9 mouse cellular contexts compared by ENCODE assay signal in genomic region chr16:30736662-30737326, GRCm38 (mm10).
DNase-seq lines count a peak whose midpoint lies in the region; ATAC-seq lines count a peak whose summit lies in the region.
"Had no signal": no experiment of that assay in that cellular context is flagged by ENCODE, and none has a peak within 500 bp of the region (broad histone marks: within the 10 kb centered on the region; RNA-seq: fewer than 3 reads in every experiment).

No protein-coding gene starts in this region.

- WGBS in hindbrain, embryonic 10.5 days = 68% methylated on average over 17 of the region's 17 CpGs
- WGBS in hindbrain, embryonic 11.5 days = 64% methylated on average over 17 of the region's 17 CpGs
- WGBS in intestine, embryonic 15.5 days = 53% methylated on average over 17 of the region's 17 CpGs

- H3K9ac ChIP-seq in hindbrain, embryonic 11.5 days (ENCODE audit: low read depth, low read length) = no peak overlapping the region
- H3K9ac ChIP-seq in intestine, embryonic 15.5 days = no peak overlapping the region
- H3K9ac ChIP-seq: neural tube, embryonic 13.5 days had no signal

- no peaks in the 10 kb centered on the region for H3K36me3 ChIP-seq in hindbrain, embryonic 10.5 days
- no peaks in the 10 kb centered on the region for H3K36me3 ChIP-seq in hindbrain, embryonic 11.5 days (ENCODE audit: control insufficient read depth, insufficient read depth, low read length)
- no peaks in the 10 kb centered on the region for H3K36me3 ChIP-seq in intestine, embryonic 15.5 days
- H3K36me3 ChIP-seq: neural tube, embryonic 13.5 days had no signal

- peak overlapping the region; percentile 66 for H3K27ac ChIP-seq in hindbrain, embryonic 10.5 days
- H3K27ac ChIP-seq in hindbrain, embryonic 11.5 days (ENCODE audit: low read depth, low read length) = no peak overlapping the region
- H3K27ac ChIP-seq in intestine, embryonic 15.5 days = peak overlapping the region; percentile 66
- H3K27ac ChIP-seq: neural tube, embryonic 13.5 days had no signal

- DNase-seq in hindbrain, embryonic 10.5 days (ENCODE audit: low spot score) = peak; percentile 6
- no peak for DNase-seq in hindbrain, embryonic 11.5 days (ENCODE audit: low spot score)
- peak; percentile 33 for DNase-seq in 3134 (ENCODE audit: extremely low read depth, insufficient read length, low spot score)
- DNase-seq in gastrocnemius, postnatal 10 days = peak; percentile 23
- DNase-seq in cerebellum, postnatal 4 days (ENCODE audit: low spot score in 2 of 2) = no peak
- DNase-seq in cerebellum, postnatal 36 days = no peak
- no peak for DNase-seq in spleen, adult 12 weeks (ENCODE audit: low spot score)

- peaks cover 52% of the 10 kb centered on the region for H3K4me1 ChIP-seq in hindbrain, embryonic 10.5 days (replicated peaks)
- 0 out of 2 replicates have a peak, but pooled peaks cover 3% of the 10 kb centered on the region for H3K4me1 ChIP-seq in hindbrain, embryonic 11.5 days (replicated peaks; ENCODE audit: control insufficient read depth, insufficient read depth, low read length)
- H3K4me1 ChIP-seq in intestine, embryonic 15.5 days (replicated peaks) = peaks cover 17% of the 10 kb centered on the region

- H3K9me3 ChIP-seq in hindbrain, embryonic 10.5 days = no peaks in the 10 kb centered on the region
- H3K9me3 ChIP-seq in hindbrain, embryonic 11.5 days (ENCODE audit: control insufficient read depth, low read length) = no peaks in the 10 kb centered on the region
- no peaks in the 10 kb centered on the region for H3K9me3 ChIP-seq in intestine, embryonic 15.5 days
- H3K9me3 ChIP-seq: neural tube, embryonic 13.5 days had no signal

- H3K27me3 ChIP-seq in hindbrain, embryonic 10.5 days (ENCODE audit: insufficient read depth, poor library complexity, severe bottlenecking) = no peaks in the 10 kb centered on the region
- no peaks in the 10 kb centered on the region for H3K27me3 ChIP-seq in hindbrain, embryonic 11.5 days (ENCODE audit: control insufficient read depth, insufficient read depth, low read length)
- H3K27me3 ChIP-seq in intestine, embryonic 15.5 days (replicated peaks) = no peaks in the 10 kb centered on the region
- H3K27me3 ChIP-seq: neural tube, embryonic 13.5 days had no signal

- no peak for ATAC-seq in hindbrain, embryonic 11.5 days (ENCODE audit: low FRiP score)
- no peak for ATAC-seq in intestine, embryonic 15.5 days

- no peak overlapping the region for H3K4me2 ChIP-seq in hindbrain, embryonic 11.5 days (replicated peaks; ENCODE audit: low read depth, low read length)
- no peak overlapping the region for H3K4me2 ChIP-seq in intestine, embryonic 15.5 days (replicated peaks)
- H3K4me2 ChIP-seq: neural tube, embryonic 13.5 days had no signal

- no peak overlapping the region for H3K4me3 ChIP-seq in hindbrain, embryonic 10.5 days
- no peak overlapping the region for H3K4me3 ChIP-seq in hindbrain, embryonic 11.5 days (ENCODE audit: low read depth, low read length)
- H3K4me3 ChIP-seq in intestine, embryonic 15.5 days (replicated peaks) = no peak overlapping the region
- H3K4me3 ChIP-seq: neural tube, embryonic 13.5 days had no signal

Comparison
In these comparisons a context has a peak if more than half of its experiments do, and no peak if none do; other contexts are left out.
1. DNase-seq: peak in hindbrain, embryonic 10.5 days (single experiment), 3134 (single experiment) and gastrocnemius, postnatal 10 days (single experiment); none in hindbrain, embryonic 11.5 days (single experiment), cerebellum, postnatal 4 days (0 of 2), cerebellum, postnatal 36 days (0 of 2) and spleen, adult 12 weeks (single experiment).